Mouse (Mus musculus): ENCODE measurements around the gene Ascc1. TPM values are rescaled to one million over a fixed set of nuclear protein-coding genes. Genes with fewer than 3 reads are reported as not detected.

The Ascc1 gene
- polyA plus RNA-seq, 1 experiment from 2014 or later = 14.7 TPM

DNA sequence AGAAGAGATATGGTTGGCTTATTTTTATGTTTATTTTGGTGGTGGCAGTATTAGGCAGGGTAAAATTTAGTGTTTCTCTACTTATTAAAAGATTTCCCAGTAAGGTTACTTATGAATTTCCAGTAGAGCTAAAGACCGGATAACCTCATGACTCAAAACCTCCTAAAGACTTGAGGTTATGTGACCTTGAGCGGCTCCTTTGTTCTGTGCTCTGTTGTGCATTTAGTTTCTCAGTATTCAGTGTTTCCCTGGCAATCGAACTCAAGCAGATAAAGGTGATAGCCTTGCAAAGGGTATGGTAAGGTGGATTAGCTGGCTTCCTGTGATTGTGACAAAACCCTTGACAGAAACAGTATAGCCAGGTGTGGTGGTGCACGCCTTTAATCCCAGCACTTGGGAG is 26.8 kb downstream of the Ascc1 start:
- TF ChIP-seq CTCF (IDR thresholded peaks at IDR 0.05; ENCODE audit: low read depth) = no peak
- no peak for TF ChIP-seq EP300 (IDR thresholded peaks at IDR 0.05; ENCODE audit: low read depth)
- Histone ChIP-seq H3K27ac (ENCODE audit: low read depth) (no peak overlapping the region), H3K4me1 (ENCODE audit: insufficient read depth) (no peaks in the 10 kb centered on the region), H3K36me3 (replicated peaks; ENCODE audit: insufficient read depth, low read length) (no peaks in the 10 kb centered on the region; the same call in 1 of the 2 replicates), H3K4me3 (ENCODE audit: low read depth, low read length) (no peak overlapping the region), H3K27me3 (ENCODE audit: insufficient read depth, low read length) (no peaks in the 10 kb centered on the region), H3K9ac (replicated peaks) (no peak overlapping the region), H3K9me3 (ENCODE audit: low read length) (no peaks in the 10 kb centered on the region), H3K4me2 (ENCODE audit: low read depth, low read length) (no peak overlapping the region)
- DNase-seq (no peak), ATAC-seq (no peak)
- 87% methylated on average over 4 of the region's 4 CpGs for WGBS (ENCODE audit: insufficient replicate concordance)

DNA sequence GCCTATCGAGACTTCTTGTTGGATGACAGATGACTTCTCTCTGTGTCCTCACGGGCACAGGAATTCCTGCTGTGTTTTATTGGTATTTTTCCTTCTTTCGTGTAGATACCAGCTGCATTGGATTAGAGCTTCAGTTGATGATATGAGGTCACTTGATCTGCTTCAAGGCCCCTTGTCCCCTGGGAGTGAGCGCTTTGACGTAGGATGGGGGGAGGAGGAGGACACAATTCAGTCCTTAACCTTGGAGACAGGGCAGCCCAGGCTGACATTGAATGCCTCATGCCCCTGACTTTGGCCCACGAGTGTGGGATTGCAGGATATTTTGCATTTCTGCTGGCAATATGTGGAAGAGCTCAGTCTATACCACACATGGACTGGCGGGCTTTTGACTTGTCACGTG is 29.0 kb downstream of the Ascc1 start:
- H3K4me2 ChIP-seq (ENCODE audit: low read depth, low read length) = no peak overlapping the region
- WGBS (ENCODE audit: insufficient replicate concordance) = 86% methylated on average over 8 of the region's 8 CpGs
- ATAC-seq = no peak

DNA sequence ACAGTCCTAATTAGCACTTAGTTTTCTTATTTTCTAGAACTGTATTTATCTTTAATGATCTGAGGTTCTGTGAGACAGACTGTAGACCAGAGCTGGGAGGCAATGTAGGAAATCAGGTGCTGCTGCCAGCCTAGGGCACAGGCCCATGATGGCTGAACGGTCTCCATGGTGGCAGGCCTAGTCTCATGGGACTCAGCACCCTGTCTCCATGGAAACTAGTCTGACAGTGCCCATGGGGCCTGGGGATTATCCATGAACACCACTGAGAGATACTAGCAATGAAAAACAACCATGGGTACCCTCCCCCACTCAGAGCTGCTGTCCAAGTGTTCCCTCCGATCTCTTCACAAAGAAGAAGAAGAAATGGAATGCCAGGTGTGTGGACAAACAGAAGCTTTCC is 29.4 kb downstream of the Ascc1 start:
- H3K9ac ChIP-seq (replicated peaks) = no peak overlapping the region
- H3K9me3 ChIP-seq (ENCODE audit: low read length) = no peaks in the 10 kb centered on the region
- 94% methylated on average over 2 of the region's 2 CpGs for WGBS (ENCODE audit: insufficient replicate concordance)
- H3K27me3 ChIP-seq (ENCODE audit: insufficient read depth, low read length) = no peaks in the 10 kb centered on the region
- no peak overlapping the region for H3K27ac ChIP-seq (ENCODE audit: low read depth)
- no peak overlapping the region for H3K4me3 ChIP-seq (ENCODE audit: low read depth, low read length)
- no peaks in the 10 kb centered on the region for H3K36me3 ChIP-seq (replicated peaks; ENCODE audit: insufficient read depth, low read length)
- TF ChIP-seq CTCF (IDR thresholded peaks at IDR 0.05; ENCODE audit: low read depth) = no peak
- no peak for TF ChIP-seq EP300 (IDR thresholded peaks at IDR 0.05; ENCODE audit: low read depth)
- H3K4me1 ChIP-seq (ENCODE audit: insufficient read depth) = no peaks in the 10 kb centered on the region
- ATAC-seq = no peak
- no peak for DNase-seq
- H3K4me2 ChIP-seq (ENCODE audit: low read depth, low read length) = no peak overlapping the region

More for the DNA sequence above, 29.0 kb downstream of the Ascc1 start:
- Histone ChIP-seq H3K27ac (ENCODE audit: low read depth) (no peak overlapping the region), H3K27me3 (ENCODE audit: insufficient read depth, low read length) (no peaks in the 10 kb centered on the region), H3K9ac (replicated peaks) (no peak overlapping the region), H3K9me3 (ENCODE audit: low read length) (no peaks in the 10 kb centered on the region), H3K4me1 (ENCODE audit: insufficient read depth) (no peaks in the 10 kb centered on the region), H3K4me3 (ENCODE audit: low read depth, low read length) (no peak overlapping the region), H3K36me3 (replicated peaks; ENCODE audit: insufficient read depth, low read length) (no peaks in the 10 kb centered on the region)
- TF ChIP-seq CTCF (IDR thresholded peaks at IDR 0.05; ENCODE audit: low read depth) (no peak), EP300 (IDR thresholded peaks at IDR 0.05; ENCODE audit: low read depth) (no peak)
- DNase-seq = no peak

DNA sequence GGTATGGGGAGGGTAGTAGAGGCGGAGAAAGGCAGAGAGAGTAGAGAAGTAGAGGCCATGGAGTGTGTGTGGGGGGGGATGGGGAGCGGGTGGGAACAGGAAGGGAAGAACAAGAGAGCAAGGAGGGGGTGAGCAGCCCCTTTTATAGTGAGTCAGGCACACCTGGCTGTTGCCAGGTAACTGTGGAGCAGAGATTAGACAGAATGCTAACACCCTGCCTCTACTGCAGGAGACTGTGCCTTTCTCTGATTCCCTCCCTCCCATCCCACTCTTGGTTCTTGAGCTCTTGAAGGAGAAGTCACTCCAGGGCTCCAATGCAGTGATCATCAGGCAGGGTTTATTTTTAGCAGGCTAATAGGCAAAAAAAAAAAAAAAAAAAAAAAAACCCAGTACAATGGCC is 30.0 kb downstream of the Ascc1 start:
- Histone ChIP-seq H3K4me2 (ENCODE audit: low read depth, low read length) (no peak overlapping the region), H3K36me3 (replicated peaks; ENCODE audit: insufficient read depth, low read length) (no peaks in the 10 kb centered on the region), H3K27ac (ENCODE audit: low read depth) (no peak overlapping the region), H3K27me3 (ENCODE audit: insufficient read depth, low read length) (no peaks in the 10 kb centered on the region), H3K9ac (replicated peaks) (no peak overlapping the region), H3K9me3 (ENCODE audit: low read length) (no peaks in the 10 kb centered on the region), H3K4me1 (ENCODE audit: insufficient read depth) (no peaks in the 10 kb centered on the region), H3K4me3 (ENCODE audit: low read depth, low read length) (no peak overlapping the region)
- WGBS (ENCODE audit: insufficient replicate concordance) = 58% methylated on average over 2 of the region's 2 CpGs
- no peak for ATAC-seq
- no peak for DNase-seq
- TF ChIP-seq CTCF (IDR thresholded peaks at IDR 0.05; ENCODE audit: low read depth) (no peak), EP300 (IDR thresholded peaks at IDR 0.05; ENCODE audit: low read depth) (no peak)

DNA sequence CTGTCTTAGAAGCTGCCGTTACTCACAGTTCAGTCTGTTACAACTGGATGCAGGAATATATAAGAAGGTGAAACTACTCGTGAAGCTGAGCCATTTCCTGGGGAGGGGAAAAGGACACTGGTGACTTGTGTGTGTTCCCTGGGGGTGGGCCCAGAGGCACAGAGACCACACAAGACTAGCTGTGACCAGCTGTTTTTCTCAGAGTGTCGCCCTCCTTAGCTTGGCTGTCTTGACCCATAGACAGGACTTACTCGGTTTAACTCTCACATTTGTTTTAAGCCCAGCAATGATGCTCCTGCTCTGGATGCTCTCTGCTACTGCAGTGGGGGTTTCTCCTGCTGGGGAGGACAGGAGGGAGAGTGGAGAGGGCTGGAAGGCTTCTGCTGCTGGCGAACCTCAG is 30.5 kb downstream of the Ascc1 start:
- WGBS (ENCODE audit: insufficient replicate concordance) = 61% methylated on average over 5 of the region's 5 CpGs
- Histone ChIP-seq H3K4me1 (ENCODE audit: insufficient read depth) (no peaks in the 10 kb centered on the region), H3K4me2 (ENCODE audit: low read depth, low read length) (no peak overlapping the region), H3K9ac (replicated peaks) (no peak overlapping the region), H3K27ac (ENCODE audit: low read depth) (no peak overlapping the region), H3K4me3 (ENCODE audit: low read depth, low read length) (no peak overlapping the region), H3K36me3 (replicated peaks; ENCODE audit: insufficient read depth, low read length) (no peaks in the 10 kb centered on the region), H3K9me3 (ENCODE audit: low read length) (no peaks in the 10 kb centered on the region), H3K27me3 (ENCODE audit: insufficient read depth, low read length) (no peaks in the 10 kb centered on the region)
- no peak for TF ChIP-seq EP300 (IDR thresholded peaks at IDR 0.05; ENCODE audit: low read depth)
- TF ChIP-seq CTCF (IDR thresholded peaks at IDR 0.05; ENCODE audit: low read depth) = no peak
- no peak for DNase-seq
- ATAC-seq = no peak

DNA sequence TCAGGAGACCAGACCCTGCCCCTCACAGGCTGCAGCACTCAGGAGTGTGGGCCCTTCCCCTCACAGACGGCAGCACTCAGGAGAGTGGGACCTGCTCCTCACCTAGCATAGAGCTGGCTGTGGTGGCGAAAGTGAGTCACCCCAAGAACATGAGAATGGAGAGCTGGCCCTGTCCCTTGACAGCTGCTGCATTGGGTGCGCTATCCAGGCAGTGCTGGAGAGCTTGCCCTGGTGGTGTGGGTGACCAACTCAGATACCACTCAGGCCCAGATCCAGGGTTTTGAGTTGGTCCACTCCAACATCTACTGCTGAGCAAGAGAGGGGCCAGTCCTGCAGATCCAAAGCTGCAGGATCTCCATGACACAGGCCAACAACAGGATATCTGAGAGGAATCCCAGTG is 32.0 kb downstream of the Ascc1 start:
- no peaks in the 10 kb centered on the region for H3K36me3 ChIP-seq (replicated peaks; ENCODE audit: insufficient read depth, low read length)
- TF ChIP-seq EP300 (IDR thresholded peaks at IDR 0.05; ENCODE audit: low read depth) = no peak
- TF ChIP-seq CTCF (IDR thresholded peaks at IDR 0.05; ENCODE audit: low read depth) = no peak
- no peaks in the 10 kb centered on the region for H3K27me3 ChIP-seq (ENCODE audit: insufficient read depth, low read length)
- no peak for DNase-seq
- WGBS (ENCODE audit: insufficient replicate concordance) = 75% methylated on average over 3 of the region's 3 CpGs
- H3K9me3 ChIP-seq (ENCODE audit: low read length) = no peaks in the 10 kb centered on the region
- ATAC-seq = no peak
- no peak overlapping the region for H3K9ac ChIP-seq (replicated peaks)
- no peak overlapping the region for H3K4me3 ChIP-seq (ENCODE audit: low read depth, low read length)
- no peak overlapping the region for H3K4me2 ChIP-seq (ENCODE audit: low read depth, low read length)
- no peaks in the 10 kb centered on the region for H3K4me1 ChIP-seq (ENCODE audit: insufficient read depth)
- no peak overlapping the region for H3K27ac ChIP-seq (ENCODE audit: low read depth)

DNA sequence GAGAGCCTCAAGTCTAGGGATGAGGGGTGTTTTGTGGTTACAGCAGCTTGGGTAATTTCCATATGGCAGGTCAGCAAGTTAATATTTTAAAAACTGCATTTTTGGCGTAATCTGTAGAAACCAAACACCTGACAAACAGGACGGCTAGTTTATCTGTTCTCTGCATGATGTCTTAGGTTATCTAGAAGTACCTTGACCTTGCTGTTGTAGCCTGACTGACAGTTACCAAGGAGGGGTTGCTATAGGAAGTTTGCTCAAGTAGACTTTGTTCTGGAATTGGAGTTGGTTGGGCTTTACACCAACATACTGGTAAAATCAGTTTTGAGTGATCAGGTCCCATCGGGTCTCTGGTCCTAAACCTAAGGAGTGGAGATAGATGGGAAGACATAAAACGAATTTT is 33.1 kb downstream of the Ascc1 start:
- Histone ChIP-seq H3K4me2 (ENCODE audit: low read depth, low read length) (no peak overlapping the region), H3K27me3 (ENCODE audit: insufficient read depth, low read length) (no peaks in the 10 kb centered on the region), H3K4me1 (ENCODE audit: insufficient read depth) (no peaks in the 10 kb centered on the region), H3K9me3 (ENCODE audit: low read length) (no peaks in the 10 kb centered on the region), H3K9ac (replicated peaks) (no peak overlapping the region), H3K27ac (ENCODE audit: low read depth) (no peak overlapping the region), H3K4me3 (ENCODE audit: low read depth, low read length) (no peak overlapping the region), H3K36me3 (replicated peaks; ENCODE audit: insufficient read depth, low read length) (no peaks in the 10 kb centered on the region)
- ATAC-seq = no peak
- WGBS (ENCODE audit: insufficient replicate concordance) = 47% methylated on average over 4 of the region's 4 CpGs
- TF ChIP-seq CTCF (IDR thresholded peaks at IDR 0.05; ENCODE audit: low read depth) (no peak), EP300 (IDR thresholded peaks at IDR 0.05; ENCODE audit: low read depth) (peak; percentile 66)
- no peak for DNase-seq

Measured in liver, postnatal 0 days (tissue).